Mouse (Mus musculus) thymus, adult 2 months (tissue): ENCODE data around the gene Fam107b.

Source experiments
- CTCF ChIP-seq: fragments of 200-500 bp; IDR thresholded peaks from 2 replicates; pipeline ENCODE4 v1.5.1; 2012; ENCODE audit warnings: mild to moderate bottlenecking, control low read depth, low read length, moderate library complexity, borderline replicate concordance; ENCODE audit not compliant: control insufficient read depth, poor library complexity, insufficient read depth; ENCODE audit errors: extremely low read depth
- POLR2A ChIP-seq: fragments of 200-500 bp; IDR thresholded peaks from 2 replicates; pipeline ENCODE4 v1.6.1; 2012; ENCODE audit warnings: mild to moderate bottlenecking, low read length, control low read depth, moderate library complexity; ENCODE audit not compliant: control insufficient read depth, poor library complexity, insufficient read depth; ENCODE audit errors: extremely low read depth

GRCm38 (mm10) chr2:3799767-3800554 lies 229.7 kb downstream of the Fam107b start:
- TF ChIP-seq CTCF = no peak
- TF ChIP-seq POLR2A = no peak
